Mouse (Mus musculus): ENCODE measurements at regions not wholly inside any gene's neighbourhood (a gene's known extent, or its start where the extent isn't known, plus 50 kb on each side); places are given as distances from the start of the nearest gene placed in this dataset.
"Not testable (repeated sequence)": the region's sequence is repeated elsewhere in the genome, so short reads cannot be mapped to it uniquely, and the experiment has no call there.

DNA sequence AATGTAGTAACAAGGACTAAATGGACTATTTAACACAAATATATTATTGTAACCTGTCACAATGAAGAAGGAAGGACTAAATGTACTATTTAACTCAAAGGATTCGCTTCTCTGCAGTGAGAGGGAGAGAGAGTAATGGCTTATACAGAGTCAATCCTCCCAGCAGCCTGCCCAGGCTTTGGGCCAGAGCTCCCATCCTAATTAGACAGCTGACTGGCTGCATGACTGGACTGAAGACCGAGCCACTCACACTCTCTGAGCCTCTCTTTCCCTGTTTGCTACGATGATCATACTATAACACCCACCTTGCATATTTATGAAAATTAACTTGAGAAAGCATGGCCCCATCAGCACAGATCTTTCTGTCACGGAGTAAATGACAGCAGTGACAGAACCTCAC is 360.7 kb upstream of the Cwc22 start:
- H3K4me1 ChIP-seq (ENCODE audit: control insufficient read depth, insufficient read depth, insufficient read length) = no peaks in the 10 kb centered on the region
- H3K27me3 ChIP-seq (ENCODE audit: control insufficient read depth, insufficient read depth, low read length) = no peaks in the 10 kb centered on the region
- 88% methylated on average over 4 of the region's 4 CpGs for WGBS
- no peak overlapping the region for H3K27ac ChIP-seq (ENCODE audit: insufficient read depth, low read length)
- no peak for TF ChIP-seq POLR2A (IDR thresholded peaks at IDR 0.05; ENCODE audit: low read depth, low read length)
- no peak for TF ChIP-seq CTCF (IDR thresholded peaks at IDR 0.05; ENCODE audit: extremely low read depth, insufficient read depth, insufficient read length, insufficient replicate concordance)
- H3K36me3 ChIP-seq (ENCODE audit: control insufficient read depth, insufficient read depth, low read length) = no peaks in the 10 kb centered on the region
- H3K4me3 ChIP-seq (ENCODE audit: extremely low read depth, insufficient read depth, insufficient read length) = no peak overlapping the region
- no peak for DNase-seq (ENCODE audit: low read depth in 1 of 2, low spot score in 2 of 2)

DNA sequence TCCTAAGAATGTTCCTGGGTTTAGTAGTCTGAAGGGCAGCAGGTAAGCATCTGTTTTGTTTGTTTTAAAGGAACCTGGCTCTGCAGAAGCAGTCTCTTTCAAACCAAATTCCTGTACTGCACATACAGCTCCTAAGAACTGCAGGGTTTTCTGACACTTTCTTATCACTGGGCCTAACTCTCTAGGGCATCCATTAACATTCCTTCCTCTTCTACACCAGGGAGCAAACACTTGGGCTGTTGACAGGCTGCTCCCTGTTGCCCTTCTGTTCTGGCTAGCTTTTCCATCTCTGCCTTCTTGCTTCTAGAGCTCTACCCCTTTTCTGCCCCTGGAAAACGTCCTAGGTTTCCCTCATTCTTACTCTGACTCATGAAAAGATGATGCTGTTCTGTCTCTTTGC is 345.5 kb upstream of the Cwc22 start:
- Histone ChIP-seq H3K27ac (ENCODE audit: insufficient read depth, low read length) (no peak overlapping the region), H3K27me3 (ENCODE audit: control insufficient read depth, insufficient read depth, low read length) (no peaks in the 10 kb centered on the region), H3K36me3 (ENCODE audit: control insufficient read depth, insufficient read depth, low read length) (no peaks in the 10 kb centered on the region), H3K4me3 (ENCODE audit: extremely low read depth, insufficient read depth, insufficient read length) (no peak overlapping the region), H3K4me1 (ENCODE audit: control insufficient read depth, insufficient read depth, insufficient read length) (no peaks in the 10 kb centered on the region)
- TF ChIP-seq POLR2A (IDR thresholded peaks at IDR 0.05; ENCODE audit: low read depth, low read length) = no peak
- no peak for TF ChIP-seq CTCF (IDR thresholded peaks at IDR 0.05; ENCODE audit: extremely low read depth, insufficient read depth, insufficient read length, insufficient replicate concordance)
- 11% methylated on average over 1 of the region's 1 CpGs for WGBS
- no peak for DNase-seq (ENCODE audit: low read depth in 1 of 2, low spot score in 2 of 2)

DNA sequence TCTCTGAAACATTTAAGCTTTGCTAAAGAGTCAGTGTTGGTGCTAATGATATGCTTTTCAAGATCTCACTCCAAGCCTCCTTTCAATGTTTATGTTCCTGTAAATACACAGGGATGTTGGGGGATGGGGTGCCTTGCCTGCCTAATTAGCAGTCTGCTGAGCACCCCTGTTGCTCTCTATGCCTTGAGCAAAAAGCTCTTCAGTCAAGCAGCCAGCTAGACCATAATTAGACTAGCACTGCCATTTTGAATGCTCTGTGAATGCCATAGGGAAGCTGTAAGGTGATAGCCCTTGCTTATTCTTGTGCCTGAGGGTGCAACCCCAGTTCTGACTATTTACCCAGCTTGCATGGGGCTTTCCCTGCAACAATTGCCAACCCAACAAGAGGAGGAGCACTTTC is 338.6 kb upstream of the Cwc22 start:
- Histone ChIP-seq H3K4me1 (ENCODE audit: control insufficient read depth, insufficient read depth, insufficient read length) (no peaks in the 10 kb centered on the region), H3K27me3 (ENCODE audit: control insufficient read depth, insufficient read depth, low read length) (no peaks in the 10 kb centered on the region), H3K27ac (ENCODE audit: insufficient read depth, low read length) (no peak overlapping the region), H3K4me3 (ENCODE audit: extremely low read depth, insufficient read depth, insufficient read length) (no peak overlapping the region), H3K36me3 (ENCODE audit: control insufficient read depth, insufficient read depth, low read length) (no peaks in the 10 kb centered on the region)
- DNase-seq (ENCODE audit: low read depth in 1 of 2, low spot score in 2 of 2) = no peak
- TF ChIP-seq CTCF (IDR thresholded peaks at IDR 0.05; ENCODE audit: extremely low read depth, insufficient read depth, insufficient read length, insufficient replicate concordance) (no peak), POLR2A (IDR thresholded peaks at IDR 0.05; ENCODE audit: low read depth, low read length) (no peak)

DNA sequence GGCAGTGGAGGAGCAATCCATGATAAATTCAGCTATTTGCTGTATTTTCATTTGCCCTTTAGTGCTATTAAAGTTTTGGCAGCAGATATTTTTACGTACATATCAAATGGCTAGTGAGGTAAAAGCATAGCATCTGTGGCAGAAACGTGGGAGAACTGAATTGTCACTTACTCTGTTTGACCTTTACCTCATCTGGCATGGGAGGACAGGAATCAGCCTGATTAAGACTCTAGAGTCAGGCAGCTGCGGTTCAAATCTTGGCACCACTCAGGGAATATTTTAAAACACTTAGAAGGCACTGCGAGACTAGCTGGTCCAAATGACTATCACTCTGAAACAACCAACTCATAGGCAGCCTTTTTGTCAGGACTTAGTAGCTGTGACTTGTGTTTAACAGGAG is 337.4 kb upstream of the Cwc22 start:
- Histone ChIP-seq H3K27me3 (ENCODE audit: control insufficient read depth, insufficient read depth, low read length) (no peaks in the 10 kb centered on the region), H3K4me1 (ENCODE audit: control insufficient read depth, insufficient read depth, insufficient read length) (no peaks in the 10 kb centered on the region), H3K4me3 (ENCODE audit: extremely low read depth, insufficient read depth, insufficient read length) (no peak overlapping the region), H3K36me3 (ENCODE audit: control insufficient read depth, insufficient read depth, low read length) (no peaks in the 10 kb centered on the region), H3K27ac (ENCODE audit: insufficient read depth, low read length) (no peak overlapping the region)
- 73% methylated on average over 4 of the region's 4 CpGs for WGBS
- no peak for DNase-seq (ENCODE audit: low read depth in 1 of 2, low spot score in 2 of 2)
- no peak for TF ChIP-seq POLR2A (IDR thresholded peaks at IDR 0.05; ENCODE audit: low read depth, low read length)
- no peak for TF ChIP-seq CTCF (IDR thresholded peaks at IDR 0.05; ENCODE audit: extremely low read depth, insufficient read depth, insufficient read length, insufficient replicate concordance)

DNA sequence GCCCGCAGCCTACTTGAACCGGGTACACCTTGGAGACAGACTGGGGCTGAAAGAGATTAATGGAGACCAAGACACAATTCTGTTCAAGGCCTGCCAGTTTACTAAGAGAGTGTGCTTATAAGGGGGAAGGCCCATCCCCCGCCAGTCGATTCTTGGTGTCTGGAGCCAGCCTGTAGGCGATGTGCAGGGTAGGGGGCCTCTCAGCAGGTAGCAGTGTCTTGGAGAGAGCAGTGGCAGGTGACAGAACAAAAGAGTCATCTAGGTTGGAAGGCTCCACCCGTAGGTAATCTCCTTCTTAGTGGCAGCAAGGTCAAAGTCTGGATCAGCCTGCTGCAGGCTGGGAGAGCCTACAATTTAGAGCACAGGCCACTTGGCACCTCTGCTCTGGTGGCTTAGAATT is 335.7 kb upstream of the Cwc22 start:
- H3K4me3 ChIP-seq (ENCODE audit: extremely low read depth, insufficient read depth, insufficient read length); H3K27ac ChIP-seq (ENCODE audit: insufficient read depth, low read length); H3K4me1 ChIP-seq (ENCODE audit: control insufficient read depth, insufficient read depth, insufficient read length); H3K27me3 ChIP-seq (ENCODE audit: control insufficient read depth, insufficient read depth, low read length); H3K36me3 ChIP-seq (ENCODE audit: control insufficient read depth, insufficient read depth, low read length); DNase-seq (ENCODE audit: low read depth in 1 of 2, low spot score in 2 of 2): not testable (repeated sequence)
- 88% methylated on average over 6 of the region's 6 CpGs for WGBS

DNA sequence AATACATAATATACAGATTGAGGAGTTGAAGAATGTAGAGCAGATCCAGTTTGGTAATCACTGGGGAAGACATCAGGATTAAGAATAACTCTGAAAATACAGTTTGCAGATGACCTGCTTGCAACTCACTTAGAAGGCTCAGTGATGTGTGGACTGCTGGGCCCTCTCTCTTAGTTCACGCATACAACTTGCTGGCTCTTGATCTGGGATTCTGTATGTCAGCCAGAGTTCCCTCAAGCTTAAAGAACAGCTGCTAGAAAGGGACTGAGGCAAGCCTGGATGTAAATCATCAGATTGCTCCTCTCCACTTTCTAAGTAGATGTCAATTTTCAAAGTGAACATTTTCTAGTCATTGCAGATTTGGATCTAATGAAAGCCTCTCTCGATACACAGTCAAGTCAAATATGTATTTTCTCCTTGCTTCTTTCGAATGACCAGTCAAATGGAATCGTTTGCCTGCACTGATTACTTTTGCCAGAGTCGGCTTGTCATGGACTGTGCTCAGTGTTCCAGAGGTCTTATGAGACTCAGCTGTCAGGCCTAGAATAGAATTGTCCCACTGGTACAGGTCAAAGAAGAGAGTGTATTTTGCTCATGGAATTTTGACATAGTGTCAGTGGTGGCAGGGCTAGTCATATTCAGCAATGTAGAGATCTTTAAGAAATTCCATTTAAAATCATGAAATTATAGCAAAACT is 334.2 kb upstream of the Cwc22 start:
- Histone ChIP-seq H3K4me3 (ENCODE audit: extremely low read depth, insufficient read depth, insufficient read length) (no peak overlapping the region), H3K27me3 (ENCODE audit: control insufficient read depth, insufficient read depth, low read length) (no peaks in the 10 kb centered on the region), H3K4me1 (ENCODE audit: control insufficient read depth, insufficient read depth, insufficient read length) (no peaks in the 10 kb centered on the region), H3K36me3 (ENCODE audit: control insufficient read depth, insufficient read depth, low read length) (no peaks in the 10 kb centered on the region), H3K27ac (ENCODE audit: insufficient read depth, low read length) (no peak overlapping the region)
- DNase-seq (ENCODE audit: low read depth in 1 of 2, low spot score in 2 of 2) = no peak
- TF ChIP-seq POLR2A (IDR thresholded peaks at IDR 0.05; ENCODE audit: low read depth, low read length) = no peak
- no peak for TF ChIP-seq CTCF (IDR thresholded peaks at IDR 0.05; ENCODE audit: extremely low read depth, insufficient read depth, insufficient read length, insufficient replicate concordance)
- WGBS = 91% methylated on average over 5 of the region's 5 CpGs

DNA sequence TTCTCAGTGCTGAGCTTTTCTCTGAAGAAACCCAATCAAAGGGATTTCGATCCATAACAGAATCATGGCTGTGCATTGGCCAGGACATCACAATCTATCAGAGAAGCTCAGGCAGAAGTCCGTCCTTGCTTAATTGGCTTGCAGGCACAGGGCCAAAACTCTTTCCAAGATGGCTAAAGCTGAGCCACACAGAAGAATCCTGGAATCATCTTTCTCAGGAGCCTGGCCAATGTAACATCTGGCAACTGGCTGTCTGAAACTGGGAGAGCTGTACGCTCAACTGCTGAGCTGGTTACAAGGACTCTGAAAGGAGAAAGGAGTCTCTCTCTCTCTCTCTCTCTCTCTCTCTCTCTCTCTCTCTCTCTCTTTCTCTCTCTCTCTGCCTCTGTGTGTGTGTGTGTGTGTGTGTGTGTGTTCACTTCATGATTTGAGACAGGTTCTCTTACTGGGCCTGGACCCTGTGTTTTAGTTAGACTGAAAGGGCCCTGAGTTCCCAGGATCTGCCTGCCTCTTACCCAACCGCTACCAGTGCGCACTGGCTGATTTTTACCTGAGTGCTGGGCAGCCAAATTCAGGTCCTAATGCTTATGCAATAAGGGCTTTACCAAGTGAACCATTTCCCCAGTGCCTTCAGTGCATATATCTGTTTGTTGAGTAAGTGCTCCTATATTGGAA is 333.3 kb upstream of the Cwc22 start:
- no peak for DNase-seq (ENCODE audit: low read depth in 1 of 2, low spot score in 2 of 2)
- WGBS = 90% methylated on average over 5 of the region's 5 CpGs

More for the DNA sequence above, 333.3 kb upstream of the Cwc22 start:
- Histone ChIP-seq H3K4me3 (ENCODE audit: extremely low read depth, insufficient read depth, insufficient read length) (no peak overlapping the region), H3K36me3 (ENCODE audit: control insufficient read depth, insufficient read depth, low read length) (no peaks in the 10 kb centered on the region), H3K27ac (ENCODE audit: insufficient read depth, low read length) (no peak overlapping the region), H3K4me1 (ENCODE audit: control insufficient read depth, insufficient read depth, insufficient read length) (no peaks in the 10 kb centered on the region), H3K27me3 (ENCODE audit: control insufficient read depth, insufficient read depth, low read length) (no peaks in the 10 kb centered on the region)
- no peak for TF ChIP-seq CTCF (IDR thresholded peaks at IDR 0.05; ENCODE audit: extremely low read depth, insufficient read depth, insufficient read length, insufficient replicate concordance)
- TF ChIP-seq POLR2A (IDR thresholded peaks at IDR 0.05; ENCODE audit: low read depth, low read length) = no peak

Data from spleen, adult 2 months (tissue).